Mouse (Mus musculus): Measurements from ENCODE around the gene Tmem60. TPM values are rescaled to one million over a fixed set of nuclear protein-coding genes. Genes with fewer than 3 reads are reported as not detected.

Gene Tmem60
- total and polyA plus RNA-seq, 3 experiments: 3.5 to 52.2 (median 43.8) TPM

DNA sequence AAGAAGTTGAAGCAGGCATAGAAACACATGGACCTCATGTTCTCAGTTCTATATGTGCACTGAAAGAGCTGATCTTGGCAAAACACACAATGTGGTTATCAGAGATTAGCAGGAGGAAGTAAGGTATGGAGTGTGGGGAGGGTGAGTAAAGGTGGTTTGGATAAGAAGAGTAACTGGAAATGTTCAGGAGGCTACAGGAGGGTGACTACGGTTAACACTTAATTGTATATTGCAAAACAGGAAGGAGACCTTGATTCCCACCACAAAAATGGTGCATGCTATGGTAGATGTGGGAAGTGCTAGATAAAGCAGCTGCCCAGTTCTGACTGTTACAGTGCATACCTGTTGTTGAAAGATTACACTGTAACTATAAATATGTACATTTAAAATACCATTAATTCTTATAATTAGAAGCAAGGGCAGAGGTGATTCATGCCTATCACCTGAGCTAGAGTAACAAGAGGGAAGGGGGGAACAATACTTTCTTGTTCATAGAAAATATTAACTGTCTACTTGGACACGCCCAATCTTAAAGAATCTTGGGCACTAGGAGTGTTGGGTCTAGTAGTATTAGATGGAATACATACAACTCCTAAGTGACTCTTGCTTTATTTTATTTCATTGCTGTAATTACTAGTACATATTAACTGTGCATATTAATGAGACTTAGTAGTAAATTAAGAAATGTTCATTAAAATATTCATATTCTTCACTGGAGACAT lies 15.6 kb downstream of the Tmem60 start:
- Histone ChIP-seq H3K4me3 (ENCODE audit: low read depth, low read length) (no peak overlapping the region), H3K27me3 (ENCODE audit: insufficient read depth, low read length) (no peaks in the 10 kb centered on the region), H3K36me3 (replicated peaks) (peaks cover 65% of the 10 kb centered on the region), H3K4me1 (ENCODE audit: insufficient read depth, low read depth, low read length) (peaks cover 54% of the 10 kb centered on the region), H3K9me3 (replicated peaks) (no peaks in the 10 kb centered on the region)
- peak; percentile 97 for TF ChIP-seq TAL1 (conservative IDR thresholded peaks at IDR 0.05; ENCODE audit: low read depth, low read length)
- TF ChIP-seq GATA1 (IDR thresholded peaks at IDR 0.05; ENCODE audit: borderline replicate concordance, low read length): no peak
- TF ChIP-seq GATA2 (IDR thresholded peaks at IDR 0.05; ENCODE audit: borderline replicate concordance, low read depth, low read length): no peak
- TF ChIP-seq POLR2AphosphoS5 (IDR thresholded peaks at IDR 0.05; ENCODE audit: insufficient replicate concordance, low read depth, low read length): no peak
- TF ChIP-seq CTCF (IDR thresholded peaks at IDR 0.05; ENCODE audit: low read depth, low read length): no peak
- peak; percentile 99 for ATAC-seq (ENCODE audit: extremely low read depth, insufficient number of reproducible peaks, low FRiP score, poor library complexity, severe bottlenecking)
- DNase-seq (ENCODE audit: low spot score): peak; percentile 62

- peak; percentile 58 for ATAC-seq (ENCODE audit: extremely low read depth, insufficient number of reproducible peaks, low FRiP score, poor library complexity, severe bottlenecking)
- no peaks in the 10 kb centered on the region for H3K9me3 ChIP-seq (replicated peaks)
- no peaks in the 10 kb centered on the region for H3K27me3 ChIP-seq (ENCODE audit: insufficient read depth, low read length)
- H3K36me3 ChIP-seq (replicated peaks): peaks cover 61% of the 10 kb centered on the region
- DNase-seq (ENCODE audit: low spot score): no peak
- H3K4me3 ChIP-seq (ENCODE audit: low read depth, low read length): no peak overlapping the region; the same call in 1 of the 2 replicates
- peaks cover 77% of the 10 kb centered on the region for H3K4me1 ChIP-seq (ENCODE audit: insufficient read depth, low read depth, low read length)
- TF ChIP-seq GATA1 (IDR thresholded peaks at IDR 0.05; ENCODE audit: borderline replicate concordance, low read length): no peak
- no peak for TF ChIP-seq GATA2 (IDR thresholded peaks at IDR 0.05; ENCODE audit: borderline replicate concordance, low read depth, low read length)
- no peak for TF ChIP-seq TAL1 (conservative IDR thresholded peaks at IDR 0.05; ENCODE audit: low read depth, low read length)
- no peak for TF ChIP-seq POLR2AphosphoS5 (IDR thresholded peaks at IDR 0.05; ENCODE audit: insufficient replicate concordance, low read depth, low read length)
- TF ChIP-seq CTCF (IDR thresholded peaks at IDR 0.05; ENCODE audit: low read depth, low read length): no peak
Measured at GRCm38 (mm10) chr5:20904647-20905046, 22.7 kb downstream of the Tmem60 start.

DNA sequence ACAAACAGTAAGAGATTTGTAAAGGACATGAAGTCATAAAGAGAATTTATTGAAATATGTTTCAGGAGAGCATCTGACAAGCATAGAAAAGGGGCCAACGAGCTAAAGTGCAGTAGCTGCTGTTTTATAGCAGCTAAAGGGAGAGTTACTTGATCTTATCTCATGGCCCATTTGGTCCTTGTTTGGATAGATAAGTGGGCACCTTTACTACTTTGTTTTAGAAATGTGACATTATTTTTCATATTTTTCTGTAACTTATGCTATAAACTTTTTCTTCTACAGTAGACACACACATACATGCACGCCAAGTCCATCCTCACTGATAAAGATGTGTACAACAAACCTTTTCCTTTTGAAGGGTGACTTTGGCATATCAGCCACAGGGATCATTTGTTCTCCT lies 23.4 kb downstream of the Tmem60 start:
- Histone ChIP-seq H3K9me3 (replicated peaks) (no peaks in the 10 kb centered on the region), H3K4me3 (ENCODE audit: low read depth, low read length) (no peak overlapping the region; the same call in 1 of the 2 replicates), H3K27me3 (ENCODE audit: insufficient read depth, low read length) (no peaks in the 10 kb centered on the region), H3K36me3 (replicated peaks) (peaks cover 60% of the 10 kb centered on the region), H3K4me1 (ENCODE audit: insufficient read depth, low read depth, low read length) (peaks cover 75% of the 10 kb centered on the region)
- ATAC-seq (ENCODE audit: extremely low read depth, insufficient number of reproducible peaks, low FRiP score, poor library complexity, severe bottlenecking) (peak; percentile 72), DNase-seq (ENCODE audit: low spot score) (no peak)
- TF ChIP-seq GATA2 (IDR thresholded peaks at IDR 0.05; ENCODE audit: borderline replicate concordance, low read depth, low read length) (no peak), POLR2AphosphoS5 (IDR thresholded peaks at IDR 0.05; ENCODE audit: insufficient replicate concordance, low read depth, low read length) (no peak), GATA1 (IDR thresholded peaks at IDR 0.05; ENCODE audit: borderline replicate concordance, low read length) (no peak), TAL1 (conservative IDR thresholded peaks at IDR 0.05; ENCODE audit: low read depth, low read length) (peak; percentile 66; the same call in 1 of the 2 replicates), CTCF (IDR thresholded peaks at IDR 0.05; ENCODE audit: low read depth, low read length) (no peak)

DNA sequence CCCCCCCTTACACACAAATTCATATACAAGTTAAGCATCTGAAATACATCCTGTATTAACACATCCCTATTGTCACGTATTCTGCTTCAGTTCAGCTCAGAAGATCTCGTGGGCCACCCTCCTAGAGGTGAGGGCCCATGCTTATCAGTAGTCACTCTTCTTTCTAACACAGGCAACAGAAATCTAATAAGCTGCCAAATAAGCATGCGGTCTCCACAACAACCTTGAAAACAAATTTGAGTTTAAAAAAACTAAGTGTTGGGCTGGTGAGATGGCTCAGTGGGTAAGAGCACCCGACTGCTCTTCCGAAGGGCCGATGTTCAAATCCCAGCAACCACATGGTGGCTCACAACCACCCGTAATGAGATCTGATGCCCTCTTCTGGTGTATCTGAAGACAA lies 24.2 kb downstream of the Tmem60 start:
- TF ChIP-seq TAL1 (conservative IDR thresholded peaks at IDR 0.05; ENCODE audit: low read depth, low read length): no peak
- no peak for TF ChIP-seq CTCF (IDR thresholded peaks at IDR 0.05; ENCODE audit: low read depth, low read length)
- TF ChIP-seq POLR2AphosphoS5 (IDR thresholded peaks at IDR 0.05; ENCODE audit: insufficient replicate concordance, low read depth, low read length): no peak
- no peak for TF ChIP-seq GATA1 (IDR thresholded peaks at IDR 0.05; ENCODE audit: borderline replicate concordance, low read length)
- no peak for TF ChIP-seq GATA2 (IDR thresholded peaks at IDR 0.05; ENCODE audit: borderline replicate concordance, low read depth, low read length)
- H3K4me1 ChIP-seq (ENCODE audit: insufficient read depth, low read depth, low read length): peaks cover 73% of the 10 kb centered on the region
- no peak overlapping the region for H3K4me3 ChIP-seq (ENCODE audit: low read depth, low read length)
- DNase-seq (ENCODE audit: low spot score): no peak
- peaks cover 56% of the 10 kb centered on the region for H3K36me3 ChIP-seq (replicated peaks)
- no peaks in the 10 kb centered on the region for H3K27me3 ChIP-seq (ENCODE audit: insufficient read depth, low read length)
- no peaks in the 10 kb centered on the region for H3K9me3 ChIP-seq (replicated peaks)
- peak; percentile 54 for ATAC-seq (ENCODE audit: extremely low read depth, insufficient number of reproducible peaks, low FRiP score, poor library complexity, severe bottlenecking)

DNA sequence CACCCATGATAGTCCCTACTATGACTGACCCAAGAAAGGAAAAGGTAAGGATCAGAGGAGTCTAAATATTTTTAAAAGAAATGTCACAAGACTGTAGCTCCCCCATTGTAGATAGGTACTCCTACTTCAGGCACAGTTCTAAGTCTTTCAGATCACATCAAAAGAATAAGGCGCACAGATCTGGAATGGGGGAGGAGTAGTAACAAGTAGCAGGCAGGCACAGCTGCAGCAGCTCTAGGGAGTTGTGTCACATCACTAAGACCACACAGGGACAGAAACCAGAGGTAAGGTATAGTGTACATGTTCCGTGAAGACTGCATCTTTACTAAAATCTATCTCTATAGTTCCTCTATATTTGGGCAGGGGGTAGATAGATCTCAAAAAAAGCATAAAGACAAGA lies 29.8 kb downstream of the Tmem60 start:
- Histone ChIP-seq H3K4me1 (ENCODE audit: insufficient read depth, low read depth, low read length) (peaks cover 61% of the 10 kb centered on the region), H3K9me3 (replicated peaks) (no peaks in the 10 kb centered on the region), H3K27me3 (ENCODE audit: insufficient read depth, low read length) (no peaks in the 10 kb centered on the region), H3K36me3 (replicated peaks) (peaks cover 56% of the 10 kb centered on the region), H3K4me3 (ENCODE audit: low read depth, low read length) (no peak overlapping the region)
- TF ChIP-seq GATA2 (IDR thresholded peaks at IDR 0.05; ENCODE audit: borderline replicate concordance, low read depth, low read length): no peak
- no peak for TF ChIP-seq GATA1 (IDR thresholded peaks at IDR 0.05; ENCODE audit: borderline replicate concordance, low read length)
- TF ChIP-seq CTCF (IDR thresholded peaks at IDR 0.05; ENCODE audit: low read depth, low read length): no peak
- TF ChIP-seq TAL1 (conservative IDR thresholded peaks at IDR 0.05; ENCODE audit: low read depth, low read length): no peak
- TF ChIP-seq POLR2AphosphoS5 (IDR thresholded peaks at IDR 0.05; ENCODE audit: insufficient replicate concordance, low read depth, low read length): no peak
- no peak for DNase-seq (ENCODE audit: low spot score)
- no peak for ATAC-seq (ENCODE audit: extremely low read depth, insufficient number of reproducible peaks, low FRiP score, poor library complexity, severe bottlenecking)

- H3K27me3 ChIP-seq (ENCODE audit: insufficient read depth, low read length): no peaks in the 10 kb centered on the region
- no peak overlapping the region for H3K4me3 ChIP-seq (ENCODE audit: low read depth, low read length)
- peaks cover 53% of the 10 kb centered on the region for H3K4me1 ChIP-seq (ENCODE audit: insufficient read depth, low read depth, low read length)
- ATAC-seq (ENCODE audit: extremely low read depth, insufficient number of reproducible peaks, low FRiP score, poor library complexity, severe bottlenecking) (peak; percentile 34; the same call in 1 of the 2 replicates), DNase-seq (ENCODE audit: low spot score) (no peak)
- H3K9me3 ChIP-seq (replicated peaks): no peaks in the 10 kb centered on the region
- H3K36me3 ChIP-seq (replicated peaks): peaks cover 53% of the 10 kb centered on the region
- no peak for TF ChIP-seq GATA1 (IDR thresholded peaks at IDR 0.05; ENCODE audit: borderline replicate concordance, low read length)
- TF ChIP-seq CTCF (IDR thresholded peaks at IDR 0.05; ENCODE audit: low read depth, low read length): 0 out of 2 replicates have a peak, but pooled peaks have one; percentile 19
- TF ChIP-seq TAL1 (conservative IDR thresholded peaks at IDR 0.05; ENCODE audit: low read depth, low read length): no peak
- no peak for TF ChIP-seq GATA2 (IDR thresholded peaks at IDR 0.05; ENCODE audit: borderline replicate concordance, low read depth, low read length)
- no peak for TF ChIP-seq POLR2AphosphoS5 (IDR thresholded peaks at IDR 0.05; ENCODE audit: insufficient replicate concordance, low read depth, low read length)
Measured at GRCm38 (mm10) chr5:20913372-20914275, 31.6 kb downstream of the Tmem60 start.
